ENCODE assay signal across 19 mouse cellular contexts in genomic region chr9:14997271-14998055, GRCm38 (mm10). TPM values are rescaled to one million over a fixed set of nuclear protein-coding genes. Genes with fewer than 3 reads are reported as not detected.
A peak's percentile ranks its signal among the peaks of the same experiment; 100 is the strongest.
DNase-seq lines count a peak whose midpoint lies in the region; ATAC-seq and TF ChIP-seq lines count a peak whose summit lies in the region.
"Had no signal": no experiment of that assay in that cellular context is flagged by ENCODE, and none has a peak within 500 bp of the region (broad histone marks: within the 10 kb centered on the region; RNA-seq: fewer than 3 reads in every experiment).

No protein-coding gene starts in this region.

- H3K4me1 ChIP-seq in forebrain, embryonic 16.5 days (replicated peaks; ENCODE audit: control insufficient read depth, insufficient read depth, low read length) = no peaks in the 10 kb centered on the region
- H3K4me1 ChIP-seq in forebrain, postnatal 0 days (ENCODE audit: insufficient read depth) = no peaks in the 10 kb centered on the region
- H3K4me1 ChIP-seq in midbrain, embryonic 15.5 days = no peaks in the 10 kb centered on the region; the same call in 1 of the 2 replicates
- no peaks in the 10 kb centered on the region for H3K4me1 ChIP-seq in midbrain, embryonic 16.5 days (ENCODE audit: control insufficient read depth, insufficient read depth, low read length)

- no peaks in the 10 kb centered on the region for H3K9me3 ChIP-seq in forebrain, embryonic 16.5 days (ENCODE audit: control insufficient read depth, low read length)
- no peaks in the 10 kb centered on the region for H3K9me3 ChIP-seq in forebrain, postnatal 0 days (ENCODE audit: low read length)
- no peaks in the 10 kb centered on the region for H3K9me3 ChIP-seq in midbrain, embryonic 15.5 days
- H3K9me3 ChIP-seq in midbrain, embryonic 16.5 days (replicated peaks; ENCODE audit: control insufficient read depth, low read length, poor library complexity, severe bottlenecking) = no peaks in the 10 kb centered on the region
- H3K9me3 ChIP-seq: forebrain, embryonic 12.5 days had no signal

- 0 out of 2 replicates have a peak, but pooled peaks have one; percentile 11 for ATAC-seq in forebrain, embryonic 16.5 days
- no peak for ATAC-seq in forebrain, postnatal 0 days
- ATAC-seq in midbrain, embryonic 15.5 days (replicated peaks) = peak; percentile 31
- no peak; the same call in 1 of the 2 replicates for ATAC-seq in midbrain, embryonic 16.5 days

- H3K27me3 ChIP-seq in forebrain, embryonic 16.5 days (replicated peaks; ENCODE audit: control insufficient read depth, insufficient read depth, low read length) = no peaks in the 10 kb centered on the region
- H3K27me3 ChIP-seq in forebrain, postnatal 0 days (ENCODE audit: insufficient read depth, low read length) = no peaks in the 10 kb centered on the region
- H3K27me3 ChIP-seq in midbrain, embryonic 15.5 days (replicated peaks) = no peaks in the 10 kb centered on the region
- no peaks in the 10 kb centered on the region for H3K27me3 ChIP-seq in midbrain, embryonic 16.5 days (ENCODE audit: control insufficient read depth, insufficient read depth, low read depth, low read length)
- H3K27me3 ChIP-seq: CH12.LX; forebrain, embryonic 12.5 days had no signal

- H3K9ac ChIP-seq in forebrain, embryonic 16.5 days (replicated peaks; ENCODE audit: low read depth, low read length) = no peak overlapping the region
- no peak overlapping the region for H3K9ac ChIP-seq in forebrain, postnatal 0 days
- no peak overlapping the region for H3K9ac ChIP-seq in midbrain, embryonic 15.5 days
- H3K9ac ChIP-seq in midbrain, embryonic 16.5 days (ENCODE audit: low read depth, low read length) = no peak overlapping the region
- H3K9ac ChIP-seq: forebrain, embryonic 12.5 days had no signal

- H3K36me3 ChIP-seq in forebrain, embryonic 16.5 days (ENCODE audit: control insufficient read depth, insufficient read depth) = no peaks in the 10 kb centered on the region
- peaks cover 10% of the 10 kb centered on the region for H3K36me3 ChIP-seq in forebrain, postnatal 0 days (ENCODE audit: insufficient read depth)
- H3K36me3 ChIP-seq in midbrain, embryonic 15.5 days (replicated peaks) = peaks cover 6% of the 10 kb centered on the region; the same call in 1 of the 2 replicates
- no peaks in the 10 kb centered on the region for H3K36me3 ChIP-seq in midbrain, embryonic 16.5 days (ENCODE audit: control insufficient read depth, insufficient read depth, low read length)
- H3K36me3 ChIP-seq in macrophage (ENCODE audit: inconsistent target) = no peaks in the 10 kb centered on the region

- H3K4me3 ChIP-seq in forebrain, embryonic 16.5 days (replicated peaks; ENCODE audit: low read length) = no peak overlapping the region
- H3K4me3 ChIP-seq in forebrain, postnatal 0 days (ENCODE audit: low read depth, low read length) = no peak overlapping the region
- no peak overlapping the region for H3K4me3 ChIP-seq in midbrain, embryonic 15.5 days
- H3K4me3 ChIP-seq in midbrain, embryonic 16.5 days (ENCODE audit: low read depth, low read length) = no peak overlapping the region
- no peak overlapping the region for H3K4me3 ChIP-seq in macrophage (ENCODE audit: inconsistent target)
- H3K4me3 ChIP-seq: forebrain, embryonic 12.5 days; myocyte had no signal

- H3K4me2 ChIP-seq in forebrain, embryonic 16.5 days (ENCODE audit: low read length) = no peak overlapping the region
- H3K4me2 ChIP-seq in forebrain, postnatal 0 days (ENCODE audit: low read depth) = no peak overlapping the region
- H3K4me2 ChIP-seq in midbrain, embryonic 15.5 days = no peak overlapping the region
- no peak overlapping the region for H3K4me2 ChIP-seq in midbrain, embryonic 16.5 days (ENCODE audit: low read length)
- H3K4me2 ChIP-seq: forebrain, embryonic 12.5 days; midbrain, embryonic 11.5 days had no signal

- H3K27ac ChIP-seq in forebrain, embryonic 16.5 days (ENCODE audit: low read length) = no peak overlapping the region
- H3K27ac ChIP-seq in forebrain, postnatal 0 days (ENCODE audit: low read depth, low read length) = no peak overlapping the region
- no peak overlapping the region for H3K27ac ChIP-seq in midbrain, embryonic 15.5 days
- H3K27ac ChIP-seq in midbrain, embryonic 16.5 days (ENCODE audit: low read length) = no peak overlapping the region
- 0 out of 2 replicates have a peak overlapping the region, but pooled peaks have one; percentile 0 for H3K27ac ChIP-seq in macrophage
- H3K27ac ChIP-seq: forebrain, embryonic 12.5 days had no signal

- no peak for TF ChIP-seq CTCF in forebrain, postnatal 0 days (IDR thresholded peaks at IDR 0.05; ENCODE audit: low read depth)

- H3K79me2 ChIP-seq in macrophage (ENCODE audit: inconsistent target) = no peaks in the 10 kb centered on the region

- WGBS in forebrain, embryonic 16.5 days = 76% methylated on average over 11 of the region's 11 CpGs
- WGBS in forebrain, postnatal 0 days = 77% methylated on average over 11 of the region's 11 CpGs
- 71% methylated on average over 11 of the region's 11 CpGs for WGBS in midbrain, embryonic 15.5 days
- 73% methylated on average over 11 of the region's 11 CpGs for WGBS in midbrain, embryonic 16.5 days
- 91% methylated on average over 11 of the region's 11 CpGs for WGBS in macrophage (ENCODE audit: missing documents)

- DNase-seq in forebrain, postnatal 0 days = no peak
- peak; percentile 36 for DNase-seq in layer of hippocampus, adult 11-12 months (ENCODE audit: low spot score)
- no peak for DNase-seq in layer of hippocampus, postnatal 14 days (ENCODE audit: low spot score in 2 of 2)
- DNase-seq: cerebellum, postnatal 25 days; gastrocnemius, postnatal 14 days; heart, postnatal 10 days; kidney, adult 2 months; kidney, postnatal 14 days; lung, adult 2 months; lung, postnatal 36 days; thymus, postnatal 14 days had no signal

RNA-seq across cellular contexts. Expression of gene Panx1, which starts 47.8 kb away (rescaled TPM):
- 136 and 138 TPM in 2 replicates for polyA plus RNA-seq in forebrain, embryonic 16.5 days (2015; fragmentation: Nextera tagmentation; extraction: Ambion mirVana)
- total RNA-seq in forebrain, postnatal 0 days (2014; rRNA removed) = 112 and 125 TPM in 2 replicates
- 135 and 168 TPM in 2 replicates for polyA plus RNA-seq in forebrain, postnatal 0 days (2015; fragmentation: Nextera tagmentation; extraction: Ambion mirVana)
- 10 to 100 TPM; 42.4 to 48.1 TPM for total RNA-seq in layer of hippocampus, postnatal 14 days (2021)
- 207 and 233 TPM in 2 replicates for polyA plus RNA-seq in midbrain, embryonic 15.5 days (2015; fragmentation: Nextera tagmentation; extraction: Ambion mirVana)
- polyA plus RNA-seq in midbrain, embryonic 16.5 days (2015; fragmentation: Nextera tagmentation; extraction: Ambion mirVana) = 165 and 168 TPM in 2 replicates
- total RNA-seq in macrophage (2018; cell fraction: chromatin; rRNA removed) = 10 to 100 TPM in 6 of 26 experiments, 1 to 10 TPM in 19, under 1 TPM in 1; 0.73 to 18.3 (median 5.8) TPM
- 10 to 100 TPM in 24 of 26 experiments, 1 to 10 TPM in 2; 9.7 to 27.2 (median 14.5) TPM for total RNA-seq in macrophage (2018; cell fraction: cytosol; rRNA removed)
- 10 to 100 TPM in 11 of 26 experiments, 1 to 10 TPM in 15; 4.5 to 20.9 (median 9.1) TPM for total RNA-seq in macrophage (2018; cell fraction: nucleus; rRNA removed)
- polyA plus RNA-seq in macrophage (2018) = 16.0 to 28.2 TPM (median 27.1 TPM) in 3 replicates

Comparison
In these comparisons a context has a peak if more than half of its experiments do, and no peak if none do; other contexts are left out.
1. ATAC-seq: peak in forebrain, embryonic 16.5 days (single experiment) and midbrain, embryonic 15.5 days (single experiment); none in forebrain, postnatal 0 days (single experiment) and midbrain, embryonic 16.5 days (single experiment).